Mouse (Mus musculus) adrenal gland, adult (tissue): ENCODE results near the gene Rassf5.

Source experiments
- DNase-seq, 2 experiments: peaks; one replicate each; pipeline ENCODE4 v3.0.0; 2022 to 2023; ENCODE audit warnings: low spot score in 1 of 2; ENCODE audit not compliant: inconsistent age in 2 of 2

The Rassf5 gene

GRCm38 (mm10) chr1:131259632-131260308, 14.7 kb upstream of the Rassf5 start:
- DNase-seq, result peak in 1 of 2 experiments; percentile 79

GRCm38 (mm10) chr1:131257288-131257687, 12.2 kb upstream of the Rassf5 start:
- peak in 1 of 2 experiments; percentile 63 for DNase-seq

- DNase-seq, result peak in 1 of 2 experiments; percentile 76
Observed at GRCm38 (mm10) chr1:131252516-131253250, 7.6 kb upstream of the Rassf5 start.

- peak; percentile 68 to 88 for DNase-seq
Observed at GRCm38 (mm10) chr1:131246433-131247395, 1.7 kb upstream of the Rassf5 start.

GRCm38 (mm10) chr1:131245926-131246325, 868 bp upstream of the Rassf5 start:
- DNase-seq, result peak; percentile 76 to 89

GRCm38 (mm10) chr1:131244536-131245088, 446 bp downstream of the Rassf5 start:
- DNase-seq, result peak; percentile 62 to 83

GRCm38 (mm10) chr1:131242956-131243355, 2.1 kb downstream of the Rassf5 start:
- DNase-seq, result no peak

GRCm38 (mm10) chr1:131239576-131240193, 5.4 kb downstream of the Rassf5 start:
- no peak for DNase-seq

- DNase-seq, result peak; percentile 87 to 93
Observed at GRCm38 (mm10) chr1:131238931-131239381, 6.1 kb downstream of the Rassf5 start.

GRCm38 (mm10) chr1:131236077-131236476, 9.0 kb downstream of the Rassf5 start:
- DNase-seq, result no peak

- no peak for DNase-seq
Observed at GRCm38 (mm10) chr1:131233527-131233926, 11.5 kb downstream of the Rassf5 start.

- DNase-seq, result no peak
Observed at GRCm38 (mm10) chr1:131228659-131229058, 16.4 kb downstream of the Rassf5 start.

GRCm38 (mm10) chr1:131228225-131228624, 16.8 kb downstream of the Rassf5 start:
- DNase-seq, result no peak

GRCm38 (mm10) chr1:131224848-131225471, 20.1 kb downstream of the Rassf5 start:
- no peak for DNase-seq

- DNase-seq, result no peak
Observed at GRCm38 (mm10) chr1:131223345-131223744, 21.7 kb downstream of the Rassf5 start.

- DNase-seq, result peak in 1 of 2 experiments; percentile 56
Observed at GRCm38 (mm10) chr1:131221822-131222590, 23.1 kb downstream of the Rassf5 start.

- DNase-seq, result no peak
Observed at GRCm38 (mm10) chr1:131218933-131219332, 26.1 kb downstream of the Rassf5 start.

- no peak for DNase-seq
Observed at GRCm38 (mm10) chr1:131213361-131213760, 31.7 kb downstream of the Rassf5 start.

- DNase-seq, result no peak
Observed at GRCm38 (mm10) chr1:131212956-131213355, 32.1 kb downstream of the Rassf5 start.
